Mouse (Mus musculus) liver, adult 2 months (tissue): ENCODE data around the gene Rhbdd3.

Experiments
- CTCF ChIP-seq: fragments of 200-500 bp; IDR thresholded peaks from 2 replicates; pipeline ENCODE4 v1.5.1; 2011; ENCODE audit warnings: low read depth, low read length, control low read depth
- POLR2A ChIP-seq: fragments of 200-500 bp; IDR thresholded peaks from 2 replicates; pipeline ENCODE4 v1.6.1; 2011; ENCODE audit warnings: low read length, control low read depth; ENCODE audit not compliant: insufficient read depth; ENCODE audit errors: extremely low read depth

DNA sequence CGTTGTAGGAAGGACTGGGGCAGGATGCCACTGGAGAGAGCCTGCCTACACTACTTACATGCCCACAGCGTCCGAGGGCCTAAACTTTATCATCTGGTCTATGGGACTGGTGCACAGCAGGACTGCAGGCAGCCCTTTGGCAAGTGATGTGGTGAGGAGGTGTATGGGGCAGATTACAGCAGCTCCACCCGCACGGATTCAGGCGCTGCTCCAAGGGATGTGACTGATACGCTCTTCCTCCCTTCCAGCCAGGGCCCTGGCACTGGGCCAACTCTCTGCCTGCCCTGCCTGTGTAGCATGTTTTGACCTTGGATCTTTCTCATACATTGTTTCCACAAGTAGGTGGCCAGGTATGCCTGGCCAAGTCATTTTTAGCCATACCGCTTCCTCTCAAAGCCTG, 41.9 kb downstream of the Rhbdd3 start:
- TF ChIP-seq CTCF, result no peak
- TF ChIP-seq POLR2A, result no peak
